Mouse (Mus musculus) thymus, adult 2 months (tissue): Measurements from ENCODE around the gene Cyp51. TPM values are rescaled to one million over a fixed set of nuclear protein-coding genes. Genes with fewer than 3 reads are reported as not detected.
"Not testable (repeated sequence)": the region's sequence is repeated elsewhere in the genome, so short reads cannot be mapped to it uniquely, and the experiment has no call there.

Experiments used
- DNase-seq: peaks from one replicate; pipeline ENCODE4 v3.0.0; 2021
- H3K27ac ChIP-seq: fragments of 200-500 bp; 2 replicates; pipeline ENCODE4 v1.5.1; 2012; ENCODE audit warnings: low read length, control low read depth; ENCODE audit not compliant: control insufficient read depth, insufficient read depth
- H3K27me3 ChIP-seq: fragments of 200-500 bp; 2 replicates; pipeline ENCODE4 v1.6.1; 2012; ENCODE audit warnings: mild to moderate bottlenecking, low read length, moderate library complexity, mixed read lengths; ENCODE audit not compliant: control insufficient read depth, insufficient read depth
- H3K36me3 ChIP-seq: fragments of 200-500 bp; 2 replicates; pipeline ENCODE4 v1.6.1; 2012; ENCODE audit warnings: mild to moderate bottlenecking, low read length, moderate library complexity; ENCODE audit not compliant: control insufficient read depth, insufficient read depth
- H3K4me1 ChIP-seq: fragments of 200-500 bp; replicated peaks from 2 replicates; pipeline ENCODE4 v1.6.1; 2012; ENCODE audit warnings: low read length; ENCODE audit not compliant: control insufficient read depth, insufficient read depth
- H3K4me3 ChIP-seq: fragments of 200-500 bp; 2 replicates; pipeline ENCODE4 v1.5.1; 2012; ENCODE audit warnings: mild to moderate bottlenecking, low read length, control low read depth, moderate library complexity; ENCODE audit not compliant: control insufficient read depth, insufficient read depth
- CTCF ChIP-seq: fragments of 200-500 bp; IDR thresholded peaks from 2 replicates; pipeline ENCODE4 v1.5.1; 2012; ENCODE audit warnings: mild to moderate bottlenecking, control low read depth, low read length, moderate library complexity, borderline replicate concordance; ENCODE audit not compliant: control insufficient read depth, poor library complexity, insufficient read depth; ENCODE audit errors: extremely low read depth
- POLR2A ChIP-seq: fragments of 200-500 bp; IDR thresholded peaks from 2 replicates; pipeline ENCODE4 v1.6.1; 2012; ENCODE audit warnings: mild to moderate bottlenecking, low read length, control low read depth, moderate library complexity; ENCODE audit not compliant: control insufficient read depth, poor library complexity, insufficient read depth; ENCODE audit errors: extremely low read depth
- WGBS: fragments of 180-500 bp; shearing (Covaris S2); methylation state at CpG from one replicate; pipeline ENCODE4 v1.1.7; 2018; 5-methylcytosine and 5-hydroxymethylcytosine counted together
- polyA plus RNA-seq: library from polyadenylated mRNA; depleted of rRNA; stranded (reverse); fragments of >200 nt; gene quantifications from 2 replicates; pipeline ENCODE4 v1.2.3, GENCODE M21; 2012; rRNA removed

Cyp51 gene
- 20.8 and 22.6 TPM in 2 replicates for polyA plus RNA-seq

DNA sequence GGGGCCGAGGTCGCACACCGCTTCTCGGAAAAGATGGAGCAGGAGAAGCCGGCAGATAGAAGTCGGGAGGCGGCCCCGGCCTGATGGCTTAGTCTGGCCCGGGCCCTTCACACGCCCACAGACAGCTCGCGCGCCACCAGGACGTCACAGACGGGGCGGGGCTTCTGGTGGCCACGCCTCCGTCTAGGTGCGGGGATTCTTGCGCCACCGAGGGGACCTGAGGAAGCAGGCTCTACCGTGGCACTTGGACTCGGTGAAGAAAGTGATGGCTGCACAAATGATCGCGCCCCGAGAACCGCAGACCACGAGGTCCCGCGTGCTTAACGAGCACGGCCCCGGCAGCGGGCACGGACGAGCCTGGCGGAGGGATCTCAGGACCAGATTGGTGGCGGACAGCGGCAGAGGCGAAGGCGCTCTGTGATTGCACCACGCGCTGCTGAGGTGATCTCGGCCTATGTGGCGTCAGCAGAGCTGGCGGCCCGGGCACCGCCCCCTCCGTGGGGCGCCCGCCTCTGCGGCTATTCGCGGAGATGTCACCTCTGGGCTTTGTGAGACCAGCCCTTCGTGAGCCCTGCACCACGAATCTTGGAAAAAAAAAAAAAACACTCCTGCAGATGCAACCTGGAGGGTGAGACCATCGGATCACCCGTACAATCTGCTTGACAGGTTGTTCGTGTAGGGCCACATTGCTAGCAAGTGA, at the start of gene Cyp51:
Cyp51 (minus strand) TSS at position 406 of the 700 bp plus-strand sequence.
- H3K4me3 ChIP-seq = peak within 1 kb of the TSS; percentile 72
- no peak within 1 kb of the TSS for H3K27ac ChIP-seq
- H3K27me3 ChIP-seq = no peaks in the 10 kb centered on the region
- peaks cover 4% of the 10 kb centered on the region for H3K4me1 ChIP-seq
- under 1% methylated on average over 59 of the region's 59 CpGs for WGBS
- no peaks in the 10 kb centered on the region for H3K36me3 ChIP-seq
- DNase-seq = peak; percentile 84
- no peak for TF ChIP-seq POLR2A
- no peak for TF ChIP-seq CTCF

- no peak for DNase-seq
- WGBS = 94% methylated on average over 5 of the region's 5 CpGs
- no peaks in the 10 kb centered on the region for H3K36me3 ChIP-seq
- no peaks in the 10 kb centered on the region for H3K4me1 ChIP-seq
- no peak overlapping the region for H3K27ac ChIP-seq
- TF ChIP-seq CTCF = no peak
- TF ChIP-seq POLR2A = no peak
- no peak overlapping the region for H3K4me3 ChIP-seq
- no peaks in the 10 kb centered on the region for H3K27me3 ChIP-seq
These were observed 8.1 kb upstream of the Cyp51 start for GRCm38 (mm10) chr5:4112570-4113098.

DNA sequence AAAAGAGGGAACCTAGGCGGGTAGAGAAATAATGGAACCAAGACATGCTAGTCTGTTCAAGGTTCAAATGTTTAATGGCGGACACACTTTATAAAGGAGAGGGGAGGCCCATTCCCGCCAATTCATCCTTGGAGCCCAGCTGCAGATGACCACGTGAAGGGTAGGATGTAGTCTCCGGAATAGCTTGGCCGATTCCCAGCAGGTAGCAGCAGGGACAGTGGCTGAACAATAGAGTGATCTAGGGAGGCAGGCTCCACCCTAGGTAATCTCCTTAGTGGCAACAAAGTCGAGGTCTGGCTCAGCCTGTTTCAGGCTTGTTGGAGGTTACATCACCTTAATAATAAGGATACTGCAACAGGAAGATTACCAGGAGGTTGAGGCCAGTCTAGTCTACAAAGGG, 2.5 kb upstream of the Cyp51 start:
- H3K36me3 ChIP-seq, H3K4me3 ChIP-seq, DNase-seq, H3K4me1 ChIP-seq, H3K27ac ChIP-seq, H3K27me3 ChIP-seq: not testable (repeated sequence)
- WGBS = 89% methylated on average over 7 of the region's 7 CpGs

- no peak overlapping the region for H3K27ac ChIP-seq
- TF ChIP-seq CTCF (no peak), POLR2A (no peak)
- DNase-seq = no peak
- no peaks in the 10 kb centered on the region for H3K27me3 ChIP-seq
- 93% methylated on average over 2 of the region's 2 CpGs for WGBS
- no peak overlapping the region for H3K4me3 ChIP-seq
- peaks cover 4% of the 10 kb centered on the region for H3K4me1 ChIP-seq
- no peaks in the 10 kb centered on the region for H3K36me3 ChIP-seq
These were observed 1.2 kb upstream of the Cyp51 start for GRCm38 (mm10) chr5:4105651-4106186.

- Histone ChIP-seq H3K4me3 (peak overlapping the region; percentile 72), H3K27ac (no peak overlapping the region), H3K4me1 (peaks cover 4% of the 10 kb centered on the region), H3K36me3 (peaks cover 4% of the 10 kb centered on the region; the same call in 1 of the 2 replicates), H3K27me3 (no peaks in the 10 kb centered on the region)
- no peak for DNase-seq
- 2% methylated on average over 41 of the region's 41 CpGs for WGBS
- TF ChIP-seq CTCF (no peak), POLR2A (no peak)
These were observed 763 bp downstream of the Cyp51 start for GRCm38 (mm10) chr5:4103626-4104340.

GRCm38 (mm10) chr5:4101770-4102169, 2.8 kb downstream of the Cyp51 start:
- peaks cover 4% of the 10 kb centered on the region for H3K4me1 ChIP-seq
- peaks cover 5% of the 10 kb centered on the region; the same call in 1 of the 2 replicates for H3K36me3 ChIP-seq
- WGBS = 98% methylated on average over 2 of the region's 2 CpGs
- TF ChIP-seq CTCF (no peak), POLR2A (no peak)
- no peak overlapping the region for H3K4me3 ChIP-seq
- no peaks in the 10 kb centered on the region for H3K27me3 ChIP-seq
- no peak for DNase-seq
- no peak overlapping the region for H3K27ac ChIP-seq

DNA sequence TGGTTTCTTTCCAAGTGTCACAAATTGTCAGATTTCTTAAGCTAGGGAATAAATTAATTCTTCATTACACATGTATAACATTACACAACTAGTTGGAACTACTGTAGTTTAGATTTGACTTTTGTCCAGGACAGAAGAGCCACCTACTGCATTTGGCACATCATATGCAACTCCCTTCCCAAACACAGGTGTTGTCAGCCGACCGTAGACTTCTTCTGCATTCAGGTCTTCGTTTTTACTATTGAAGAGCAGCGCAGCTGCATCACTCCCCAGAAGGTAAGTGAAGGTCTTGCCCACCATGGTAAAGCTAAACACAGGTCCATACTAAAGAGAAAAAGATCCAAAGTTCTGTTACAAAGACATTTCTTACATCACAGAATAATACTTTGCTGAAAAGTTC, 3.5 kb downstream of the Cyp51 start:
- WGBS = 95% methylated on average over 4 of the region's 4 CpGs
- Histone ChIP-seq H3K27me3 (no peaks in the 10 kb centered on the region), H3K27ac (no peak overlapping the region), H3K36me3 (peaks cover 5% of the 10 kb centered on the region; the same call in 1 of the 2 replicates), H3K4me1 (peaks cover 4% of the 10 kb centered on the region), H3K4me3 (no peak overlapping the region)
- no peak for DNase-seq
- no peak for TF ChIP-seq POLR2A
- TF ChIP-seq CTCF = no peak
